Mouse (Mus musculus) left cerebral cortex, postnatal 10 days (tissue): Measurements from ENCODE around the gene A930018P22Rik. TPM values are rescaled to one million over a fixed set of nuclear protein-coding genes. Genes with fewer than 3 reads are reported as not detected.
"Not testable (repeated sequence)": the region's sequence is repeated elsewhere in the genome, so short reads cannot be mapped to it uniquely, and the experiment has no call there.

ENCODE experiments used
- DNase-seq, 2 experiments: peaks; one replicate each; pipeline ENCODE4 v3.0.0; 2021 to 2022; ENCODE audit warnings: low spot score in 2 of 2, mixed read lengths in 1 of 2; ENCODE audit errors: extremely low spot score in 1 of 2
- intact Hi-C: fragments of 180-260 bp; cut with DNase I; formaldehyde crosslinking; loops from one replicate; pipeline ENCODE4 v1.15.1; 2025
- total RNA-seq, 2 experiments: library from RNA; stranded (reverse); gene quantifications; 2 replicates each; pipeline ENCODE4 v1.2.3; 2021

The A930018P22Rik gene
- total RNA-seq: not detected

DNA sequence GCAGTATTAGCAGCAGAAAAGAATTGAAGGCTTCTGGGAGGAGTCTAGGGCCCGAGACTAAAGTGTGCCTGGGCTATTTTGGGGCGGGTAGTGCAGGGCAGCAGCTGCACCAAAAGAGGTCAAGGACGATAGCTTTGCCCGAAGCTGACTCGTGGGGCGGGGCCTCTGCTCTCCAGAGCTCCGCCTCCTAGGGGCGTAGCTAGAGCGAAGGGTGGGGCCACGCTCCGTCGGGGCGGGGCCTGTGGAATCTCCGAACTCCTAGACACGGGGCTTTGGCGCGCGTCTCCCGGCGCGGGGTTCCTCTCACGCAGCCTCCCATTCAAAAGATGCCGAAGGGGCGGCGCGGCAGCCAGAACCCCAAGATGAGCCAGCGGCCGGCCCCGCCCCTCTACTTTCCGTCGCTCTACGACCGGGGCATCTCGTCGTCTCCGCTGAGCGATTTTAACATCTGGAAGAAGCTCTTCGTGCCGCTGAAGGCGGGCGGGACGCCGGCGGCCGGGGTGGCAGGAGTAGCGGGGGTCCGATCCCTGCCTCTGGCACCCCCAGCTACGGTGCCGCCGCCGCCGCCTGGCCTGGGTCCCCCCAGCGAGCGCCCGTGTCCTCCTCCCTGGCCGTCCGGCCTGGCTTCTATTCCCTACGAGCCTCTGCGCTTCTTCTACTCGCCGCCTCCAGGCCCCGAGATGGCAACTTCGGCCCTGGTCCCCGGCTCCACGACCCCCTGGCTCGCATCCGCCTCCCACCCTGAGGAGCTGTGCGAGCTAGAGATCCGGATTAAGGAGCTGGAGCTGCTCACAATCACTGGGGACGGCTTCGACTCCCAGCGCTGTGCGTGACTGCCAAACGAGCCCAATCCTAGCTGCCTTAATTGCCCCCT is at the start of gene A930018P22Rik:
Gene A930018P22Rik (plus strand): TSS at position 265 of the 874 bp plus-strand sequence.
- intact Hi-C loops: loop anchor here (10.0 kb wide), 1 partner anchor 88 kb away; no protein-coding TSS in a partner anchor
- peak; percentile 76 to 90 for DNase-seq

GRCm38 (mm10) chr2:104078285-104078684 is 44.3 kb upstream of the A930018P22Rik start:
- intact Hi-C loops: not testable (repeated sequence)

GRCm38 (mm10) chr2:104081436-104082050 is 41.0 kb upstream of the A930018P22Rik start:
- DNase-seq, intact Hi-C loops: not testable (repeated sequence)

More at GRCm38 (mm10) chr2:104078285-104078684, 44.3 kb upstream of the A930018P22Rik start:
- DNase-seq: not testable (repeated sequence)

DNA sequence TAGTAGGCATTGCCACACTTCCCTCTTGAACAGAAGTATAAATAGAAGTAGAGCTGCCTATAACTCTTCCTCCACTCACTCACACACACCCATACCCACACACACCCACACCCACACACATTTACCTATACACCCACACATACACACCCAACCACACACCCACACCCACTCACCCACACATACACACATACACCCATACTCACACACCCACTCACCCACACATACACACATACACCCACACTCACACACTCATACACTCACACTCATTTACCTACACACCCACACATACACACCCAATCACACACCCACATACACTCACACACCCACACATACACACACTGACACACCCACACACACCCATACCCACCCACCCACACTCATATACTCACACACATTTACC is 40.1 kb upstream of the A930018P22Rik start:
- DNase-seq: no peak
- intact Hi-C loops: no loop called here

DNA sequence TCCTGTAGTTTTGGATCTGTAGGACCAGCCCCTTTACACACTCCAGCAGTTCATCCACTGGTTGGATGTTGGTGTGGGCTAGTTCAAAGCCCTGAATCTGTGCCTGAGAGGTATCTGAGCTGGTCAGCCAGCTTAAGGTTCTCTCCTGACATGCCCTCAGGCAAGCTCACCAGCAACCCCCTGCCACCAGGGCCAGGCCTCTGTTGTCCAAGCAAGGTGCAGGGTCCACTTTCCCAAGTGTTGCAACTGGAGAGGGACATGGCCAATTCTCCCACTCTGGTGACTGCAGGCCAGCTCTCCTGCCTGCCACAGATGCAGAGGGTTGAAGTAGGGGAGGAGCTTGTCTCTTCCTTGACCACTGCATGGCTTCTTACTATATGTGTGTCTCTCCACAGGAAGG is 38.5 kb upstream of the A930018P22Rik start:
- DNase-seq, intact Hi-C loops: not testable (repeated sequence)

GRCm38 (mm10) chr2:104087562-104087961 is 35.0 kb upstream of the A930018P22Rik start:
- intact Hi-C loops, DNase-seq: not testable (repeated sequence)

DNA sequence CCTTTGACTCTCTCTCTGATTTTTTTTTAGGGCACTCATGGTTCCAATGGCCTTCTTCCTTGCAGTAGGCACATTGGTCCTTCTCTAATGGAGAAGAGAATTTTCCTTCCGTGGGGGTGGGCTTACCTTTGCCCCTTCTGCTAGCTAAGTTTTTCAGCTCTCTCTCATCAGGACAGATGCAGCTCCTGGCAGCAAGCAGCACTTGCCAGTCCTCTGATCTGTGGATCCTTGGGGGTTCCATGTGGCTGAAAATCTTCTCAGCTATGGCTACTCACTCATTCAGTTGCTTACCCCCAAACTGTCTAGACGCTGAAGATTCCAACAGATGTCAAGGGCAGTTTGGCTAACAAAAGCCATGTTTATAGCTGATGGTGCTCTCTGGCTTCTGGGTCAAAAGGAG is 29.3 kb upstream of the A930018P22Rik start:
- intact Hi-C loops: no loop called here
- no peak for DNase-seq

DNA sequence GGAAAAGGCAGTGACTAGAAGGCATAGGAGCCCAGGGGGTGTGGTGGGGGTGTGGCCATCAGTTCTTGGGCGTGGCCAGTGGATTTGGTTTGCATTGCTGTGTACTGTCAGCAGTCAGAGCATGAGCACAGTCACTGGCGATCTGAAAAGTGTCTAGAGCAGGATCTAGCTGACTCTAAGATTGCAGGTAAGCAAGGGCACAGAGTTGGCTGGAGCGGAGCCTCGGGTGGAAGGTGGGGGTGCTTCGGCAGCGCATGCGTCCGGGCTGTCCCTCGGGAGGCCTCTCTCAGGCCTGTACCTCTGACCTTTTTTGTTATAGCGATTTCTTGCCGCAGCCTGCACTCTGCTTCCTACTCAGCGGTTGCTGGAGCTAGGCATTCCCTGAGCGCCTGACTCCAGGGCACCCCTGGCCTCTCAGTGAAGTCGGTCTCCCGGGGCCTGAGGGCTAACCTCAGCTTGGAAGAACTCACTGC is 26.8 kb upstream of the A930018P22Rik start, which contains the start of gene Cd59a:
Gene Cd59a (plus strand): TSS at position 61 of the 473 bp plus-strand sequence.
- DNase-seq: peak; percentile 31 to 83

DNA sequence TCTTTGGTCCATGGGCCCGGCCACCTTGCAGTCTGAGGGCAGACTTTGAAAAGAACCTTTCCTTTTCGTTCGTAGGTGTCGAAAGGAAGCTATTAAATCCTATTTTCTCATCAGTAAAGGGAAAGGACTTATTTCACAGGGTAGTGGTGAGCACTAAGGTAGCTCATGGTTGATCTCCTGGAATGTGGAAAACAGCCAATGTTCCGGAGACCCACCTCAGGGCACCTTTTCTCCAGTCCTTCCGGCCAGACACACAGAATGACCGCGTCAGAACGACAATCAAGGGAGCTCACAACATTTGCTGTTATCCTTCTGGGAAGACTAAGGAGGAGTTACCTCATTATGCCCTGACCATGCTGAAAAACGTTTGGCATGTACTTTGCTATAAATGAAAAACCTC is 26.3 kb upstream of the A930018P22Rik start:
- DNase-seq: no peak
- intact Hi-C loops: no loop called here

More for the DNA sequence above, 26.8 kb upstream of the A930018P22Rik start, which contains the start of gene Cd59a:
- intact Hi-C loops: no loop called here

- intact Hi-C loops, DNase-seq: not testable (repeated sequence)
These were observed 25.8 kb upstream of the A930018P22Rik start for GRCm38 (mm10) chr2:104096796-104097195.

DNA sequence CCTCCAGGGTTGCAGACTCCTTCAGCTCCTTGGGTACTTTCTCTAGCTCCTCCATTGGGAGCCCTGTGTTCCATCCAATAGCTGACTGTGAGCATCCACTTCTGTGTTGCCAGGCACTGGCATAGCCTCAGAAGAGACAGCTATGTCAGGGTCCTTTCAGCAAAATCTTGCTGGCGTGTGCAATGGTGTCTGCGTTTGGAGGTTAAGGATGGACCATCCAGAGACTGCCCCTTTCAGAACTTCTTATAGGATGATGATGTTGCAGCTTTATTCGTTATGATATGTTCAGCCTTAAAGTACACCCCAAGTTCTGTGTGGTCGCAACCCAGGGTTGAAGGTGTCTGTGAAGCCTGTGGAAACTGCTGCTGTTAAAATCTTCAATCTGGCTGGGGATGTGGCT is 25.2 kb upstream of the A930018P22Rik start:
- intact Hi-C loops, DNase-seq: not testable (repeated sequence)

GRCm38 (mm10) chr2:104098529-104099230 is 23.9 kb upstream of the A930018P22Rik start:
- intact Hi-C loops: no loop called here
- DNase-seq: no peak

DNA sequence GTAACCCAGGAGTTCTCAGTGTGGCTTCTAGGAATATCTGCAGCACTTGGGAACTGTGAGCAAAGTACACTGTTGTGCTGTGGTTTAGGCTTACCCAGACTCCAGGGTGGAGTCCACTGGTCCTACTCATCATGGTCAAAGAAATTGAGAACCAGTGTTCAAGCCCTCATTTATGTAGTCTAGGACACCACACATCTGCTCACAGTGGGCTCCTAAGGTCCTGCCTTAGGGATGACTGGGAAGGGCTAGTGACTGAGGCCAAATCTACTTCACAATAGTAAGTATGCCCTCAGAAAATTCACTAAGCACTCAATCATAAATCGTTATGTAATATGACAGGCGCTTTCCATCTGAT is 23.4 kb upstream of the A930018P22Rik start:
- intact Hi-C loops: no loop called here
- DNase-seq: no peak

DNA sequence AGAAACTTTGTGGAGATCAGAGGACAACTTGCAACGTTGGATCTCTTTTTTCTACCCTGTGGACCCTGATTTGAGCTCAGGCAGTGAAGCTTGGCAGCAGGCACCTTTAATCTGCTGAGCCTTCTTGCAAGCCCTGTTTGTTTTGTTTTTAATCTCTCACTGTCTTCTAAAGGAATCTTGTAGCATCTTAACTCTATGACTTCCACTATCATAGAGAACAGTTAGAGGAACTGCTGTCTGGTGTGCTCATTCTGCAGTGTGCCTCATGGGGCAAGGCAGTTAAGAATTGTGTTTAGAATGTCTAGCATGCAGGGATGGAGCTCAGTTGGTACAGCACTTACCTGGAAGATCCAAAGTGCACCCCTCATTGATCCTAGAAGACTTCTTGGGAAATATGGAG is 22.6 kb upstream of the A930018P22Rik start:
- DNase-seq: no peak
- intact Hi-C loops: no loop called here

- intact Hi-C loops: no loop called here
These were observed 17.8 kb upstream of the A930018P22Rik start for GRCm38 (mm10) chr2:104104800-104105199.

DNA sequence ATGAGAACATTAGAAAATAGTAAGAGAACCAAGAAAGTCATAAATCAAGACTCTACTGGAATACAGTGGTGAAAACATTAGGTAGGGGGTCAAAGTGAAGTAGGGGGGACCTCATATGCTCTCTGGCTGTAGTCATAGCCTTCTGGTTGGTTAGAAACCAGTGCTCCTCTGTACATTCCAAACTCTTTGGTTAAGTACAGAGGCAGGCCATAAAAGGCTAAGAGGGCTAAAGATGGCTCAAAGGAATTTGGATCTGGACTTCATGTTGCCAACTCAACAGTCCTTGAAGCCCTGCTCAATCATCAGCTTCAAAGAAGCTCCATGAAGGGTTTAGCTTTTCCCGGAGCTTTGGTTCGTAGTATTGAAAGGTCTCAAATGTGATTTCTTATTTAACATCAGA is 13.5 kb upstream of the A930018P22Rik start:
- DNase-seq, intact Hi-C loops: not testable (repeated sequence)

More at GRCm38 (mm10) chr2:104104800-104105199, 17.8 kb upstream of the A930018P22Rik start:
- DNase-seq: no peak

- intact Hi-C loops: no loop called here
- no peak for DNase-seq
These were observed 13.0 kb upstream of the A930018P22Rik start for GRCm38 (mm10) chr2:104109528-104109927.

DNA sequence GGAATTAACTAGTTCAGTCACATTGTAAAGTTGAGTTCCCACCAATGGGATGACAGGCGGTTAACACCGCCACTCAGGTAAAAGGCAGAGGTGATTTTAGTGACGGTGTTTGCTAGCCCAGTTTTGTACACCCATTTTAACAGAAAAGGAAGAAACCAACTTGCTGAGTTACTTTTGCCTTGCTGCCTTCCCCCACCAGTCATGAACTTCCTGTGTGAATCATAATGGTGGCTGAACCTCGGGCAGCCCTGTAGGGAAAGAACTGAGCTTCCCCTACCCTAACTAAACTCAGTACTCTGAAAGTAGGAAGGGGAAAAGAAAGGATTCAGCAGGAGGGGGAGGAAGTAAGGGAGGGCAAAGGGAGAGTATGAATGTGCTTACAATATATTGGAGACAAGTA is 12.5 kb upstream of the A930018P22Rik start:
- no peak for DNase-seq
- intact Hi-C loops: no loop called here
